Mouse (Mus musculus) neutrophil, adult 5-6 weeks (primary cell): Measurements from ENCODE around the gene Zbed3. TPM values are rescaled to one million over a fixed set of nuclear protein-coding genes. Genes with fewer than 3 reads are reported as not detected.

ENCODE experiments used
- total RNA-seq: library from RNA; stranded (forward); fragments of 200-1000 nt; gene quantifications from 2 replicates; pipeline ENCODE4 v1.2.3, GENCODE M21; 2017

Gene Zbed3
- total RNA-seq, 1 experiment from 2014 or later, result 2.4 TPM

Other genes starting within 250 kb of the Zbed3 start
- gene Pde8b, start 73.3 kb upstream of the Zbed3 start, total RNA-seq, result 0.35 TPM in 1 of 2 replicates, not detected in the other
- gene Aggf1, start 51.7 kb downstream of the Zbed3 start, total RNA-seq, result 49.6 and 51.4 TPM in 2 replicates
- not detected in 2 replicates for gene Crhbp, start 121.3 kb downstream of the Zbed3 start, total RNA-seq
- gene S100z, start 155.1 kb downstream of the Zbed3 start, total RNA-seq, result not detected in 2 replicates
- gene F2rl1, start 201.6 kb downstream of the Zbed3 start, total RNA-seq, result 5.4 and 5.5 TPM in 2 replicates